Mouse (Mus musculus): Measurements from ENCODE around the gene Rhno1. TPM values are rescaled to one million over a fixed set of nuclear protein-coding genes. Genes with fewer than 3 reads are reported as not detected.

Rhno1 gene
- polyA plus RNA-seq, 1 experiment from 2014 or later = 101 TPM

- Histone ChIP-seq H3K4me1 (replicated peaks) (peaks cover 37% of the 10 kb centered on the region), H3K9me3 (no peaks in the 10 kb centered on the region), H3K27me3 (no peaks in the 10 kb centered on the region), H3K36me3 (peaks cover 25% of the 10 kb centered on the region), H3K9ac (peak within 1 kb of the TSS; percentile 88), H3K27ac (replicated peaks) (peak within 1 kb of the TSS; percentile 92), H3K4me3 (peak within 1 kb of the TSS; percentile 73), H3K4me2 (peak within 1 kb of the TSS; percentile 73)
- ATAC-seq (ENCODE audit: low read depth) = peak; percentile 99
- WGBS = under 1% methylated on average over 42 of the region's 42 CpGs
These were observed 6.8 kb downstream of the Rhno1 start, which contains the start of gene Tulp3 for GRCm38 (mm10) chr6:128355726-128356416. Gene Tulp3, minus strand, starts transcription at chr6:128355851.

- peaks cover 32% of the 10 kb centered on the region for H3K36me3 ChIP-seq
- H3K27ac ChIP-seq (replicated peaks) = peak overlapping the region; percentile 92
- peak; percentile 77 for ATAC-seq (ENCODE audit: low read depth)
- peak overlapping the region; percentile 73 for H3K4me3 ChIP-seq
- H3K4me1 ChIP-seq (replicated peaks) = peaks cover 31% of the 10 kb centered on the region
- no peaks in the 10 kb centered on the region for H3K9me3 ChIP-seq
- under 1% methylated on average over 28 of the region's 28 CpGs for WGBS
- H3K4me2 ChIP-seq = peak overlapping the region; percentile 73
- H3K27me3 ChIP-seq = no peaks in the 10 kb centered on the region
- peak overlapping the region; percentile 88 for H3K9ac ChIP-seq
These were observed 7.5 kb downstream of the Rhno1 start for GRCm38 (mm10) chr6:128355201-128355681.

GRCm38 (mm10) chr6:128354140-128354539 is 8.6 kb downstream of the Rhno1 start:
- H3K9ac ChIP-seq = no peak overlapping the region
- WGBS = 75% methylated on average over 3 of the region's 3 CpGs
- peaks cover 31% of the 10 kb centered on the region for H3K4me1 ChIP-seq (replicated peaks)
- peaks cover 32% of the 10 kb centered on the region for H3K36me3 ChIP-seq
- H3K4me2 ChIP-seq = peak overlapping the region; percentile 73
- no peaks in the 10 kb centered on the region for H3K9me3 ChIP-seq
- H3K27me3 ChIP-seq = no peaks in the 10 kb centered on the region
- ATAC-seq (ENCODE audit: low read depth) = no peak
- no peak overlapping the region for H3K27ac ChIP-seq (replicated peaks)
- peak overlapping the region; percentile 73; the same call in 1 of the 2 replicates for H3K4me3 ChIP-seq

- Histone ChIP-seq H3K9me3 (no peaks in the 10 kb centered on the region), H3K27me3 (no peaks in the 10 kb centered on the region), H3K36me3 (peaks cover 16% of the 10 kb centered on the region), H3K4me3 (no peak overlapping the region), H3K27ac (replicated peaks) (peak overlapping the region; percentile 61), H3K4me1 (replicated peaks) (peaks cover 36% of the 10 kb centered on the region), H3K4me2 (no peak overlapping the region), H3K9ac (no peak overlapping the region)
- 34% methylated on average over 7 of the region's 7 CpGs for WGBS
- ATAC-seq (ENCODE audit: low read depth) = no peak; the same call in 1 of the 2 replicates
These were observed 13.0 kb downstream of the Rhno1 start for GRCm38 (mm10) chr6:128349711-128350110.

- 85% methylated on average over 6 of the region's 6 CpGs for WGBS
- H3K4me3 ChIP-seq = no peak overlapping the region
- ATAC-seq (ENCODE audit: low read depth) = no peak
- H3K36me3 ChIP-seq = peaks cover 27% of the 10 kb centered on the region
- H3K9ac ChIP-seq = no peak overlapping the region
- H3K4me2 ChIP-seq = no peak overlapping the region
- H3K9me3 ChIP-seq = no peaks in the 10 kb centered on the region
- peaks cover 28% of the 10 kb centered on the region for H3K4me1 ChIP-seq (replicated peaks)
- H3K27me3 ChIP-seq = no peaks in the 10 kb centered on the region
- H3K27ac ChIP-seq (replicated peaks) = no peak overlapping the region
These were observed 15.9 kb downstream of the Rhno1 start for GRCm38 (mm10) chr6:128346782-128347181.

GRCm38 (mm10) chr6:128345623-128346022 is 17.1 kb downstream of the Rhno1 start:
- 95% methylated on average over 10 of the region's 10 CpGs for WGBS
- no peak overlapping the region for H3K9ac ChIP-seq
- H3K9me3 ChIP-seq = no peaks in the 10 kb centered on the region
- peaks cover 22% of the 10 kb centered on the region for H3K36me3 ChIP-seq
- peaks cover 28% of the 10 kb centered on the region for H3K4me1 ChIP-seq (replicated peaks)
- no peak overlapping the region for H3K4me3 ChIP-seq
- H3K4me2 ChIP-seq = no peak overlapping the region
- no peak overlapping the region for H3K27ac ChIP-seq (replicated peaks)
- no peak for ATAC-seq (ENCODE audit: low read depth)
- no peaks in the 10 kb centered on the region for H3K27me3 ChIP-seq

- 95% methylated on average over 11 of the region's 11 CpGs for WGBS
- H3K27me3 ChIP-seq = no peaks in the 10 kb centered on the region
- peaks cover 28% of the 10 kb centered on the region for H3K4me1 ChIP-seq (replicated peaks)
- H3K36me3 ChIP-seq = peaks cover 21% of the 10 kb centered on the region
- no peak overlapping the region for H3K4me2 ChIP-seq
- H3K9me3 ChIP-seq = no peaks in the 10 kb centered on the region
- no peak for ATAC-seq (ENCODE audit: low read depth)
- H3K9ac ChIP-seq = no peak overlapping the region
- no peak overlapping the region for H3K4me3 ChIP-seq
- no peak overlapping the region for H3K27ac ChIP-seq (replicated peaks)
These were observed 20.6 kb downstream of the Rhno1 start for GRCm38 (mm10) chr6:128341956-128342723.

GRCm38 (mm10) chr6:128338876-128339275 is 23.8 kb downstream of the Rhno1 start:
- WGBS = 43% methylated on average over 5 of the region's 5 CpGs
- no peak overlapping the region for H3K4me3 ChIP-seq
- H3K27ac ChIP-seq (replicated peaks) = 0 out of 2 replicates have a peak overlapping the region, but pooled peaks have one; percentile 24

GRCm38 (mm10) chr6:128337467-128337866 is 25.2 kb downstream of the Rhno1 start:
- Histone ChIP-seq H3K27me3 (no peaks in the 10 kb centered on the region), H3K27ac (replicated peaks) (no peak overlapping the region), H3K4me3 (no peak overlapping the region), H3K9ac (no peak overlapping the region), H3K4me2 (no peak overlapping the region), H3K4me1 (replicated peaks) (peaks cover 27% of the 10 kb centered on the region), H3K9me3 (no peaks in the 10 kb centered on the region), H3K36me3 (peaks cover 40% of the 10 kb centered on the region)
- ATAC-seq (ENCODE audit: low read depth) = no peak
- WGBS = 69% methylated on average over 7 of the region's 7 CpGs

More at GRCm38 (mm10) chr6:128338876-128339275, 23.8 kb downstream of the Rhno1 start:
- ATAC-seq (ENCODE audit: low read depth) = 0 out of 2 replicates have a peak, but pooled peaks have one; percentile 17
- H3K4me1 ChIP-seq (replicated peaks) = peaks cover 27% of the 10 kb centered on the region
- H3K9ac ChIP-seq = no peak overlapping the region
- no peaks in the 10 kb centered on the region for H3K9me3 ChIP-seq
- no peak overlapping the region for H3K4me2 ChIP-seq
- H3K27me3 ChIP-seq = no peaks in the 10 kb centered on the region
- peaks cover 36% of the 10 kb centered on the region for H3K36me3 ChIP-seq

- no peak overlapping the region for H3K9ac ChIP-seq
- peaks cover 11% of the 10 kb centered on the region; the same call in 1 of the 2 replicates for H3K9me3 ChIP-seq
- H3K27me3 ChIP-seq = no peaks in the 10 kb centered on the region
- peaks cover 57% of the 10 kb centered on the region for H3K36me3 ChIP-seq
- H3K4me3 ChIP-seq = no peak overlapping the region
- peaks cover 23% of the 10 kb centered on the region for H3K4me1 ChIP-seq (replicated peaks)
- 25% methylated on average over 12 of the region's 12 CpGs for WGBS
- no peak overlapping the region for H3K4me2 ChIP-seq
- peak; percentile 84 for ATAC-seq (ENCODE audit: low read depth)
- H3K27ac ChIP-seq (replicated peaks) = no peak overlapping the region
These were observed 28.1 kb downstream of the Rhno1 start for GRCm38 (mm10) chr6:128334397-128335124.

GRCm38 (mm10) chr6:128318317-128318716 is 44.4 kb downstream of the Rhno1 start:
- no peaks in the 10 kb centered on the region for H3K27me3 ChIP-seq
- H3K4me1 ChIP-seq (replicated peaks) = no peaks in the 10 kb centered on the region
- H3K36me3 ChIP-seq = peaks cover 25% of the 10 kb centered on the region
- no peak overlapping the region for H3K4me2 ChIP-seq
- ATAC-seq (ENCODE audit: low read depth) = no peak
- no peak overlapping the region for H3K27ac ChIP-seq (replicated peaks)
- no peak overlapping the region for H3K9ac ChIP-seq
- H3K4me3 ChIP-seq = no peak overlapping the region
- 16% methylated on average over 4 of the region's 4 CpGs for WGBS
- H3K9me3 ChIP-seq = no peaks in the 10 kb centered on the region

Measured in neural tube, embryonic 13.5 days (tissue).